Mouse (Mus musculus): ENCODE data around the gene Rabep1. TPM values are rescaled to one million over a fixed set of nuclear protein-coding genes. Genes with fewer than 3 reads are reported as not detected.
"Not testable (repeated sequence)": the region's sequence is repeated elsewhere in the genome, so short reads cannot be mapped to it uniquely, and the experiment has no call there.

Rabep1 gene
- polyA plus RNA-seq, 1 experiment from 2014 or later: 18.5 TPM

GRCm38 (mm10) chr11:70860371-70860770 lies 15.8 kb downstream of the Rabep1 start:
- DNase-seq: no peak
- Histone ChIP-seq H3K27ac (ENCODE audit: low read depth) (no peak overlapping the region), H3K27me3 (ENCODE audit: insufficient read depth, low read length) (no peaks in the 10 kb centered on the region), H3K9me3 (ENCODE audit: low read length) (no peaks in the 10 kb centered on the region), H3K4me1 (ENCODE audit: insufficient read depth) (0 out of 2 replicates have a peak, but pooled peaks cover 4% of the 10 kb centered on the region), H3K9ac (replicated peaks) (no peak overlapping the region), H3K36me3 (replicated peaks; ENCODE audit: insufficient read depth, low read length) (no peaks in the 10 kb centered on the region), H3K4me2 (ENCODE audit: low read depth, low read length) (no peak overlapping the region), H3K4me3 (ENCODE audit: low read depth, low read length) (no peak overlapping the region)
- whole genome bisulfite sequencing (ENCODE audit: insufficient replicate concordance): 88% methylated on average over 1 of the region's 1 CpGs
- TF ChIP-seq CTCF (IDR thresholded peaks at IDR 0.05; ENCODE audit: low read depth) (no peak), EP300 (IDR thresholded peaks at IDR 0.05; ENCODE audit: low read depth) (no peak)
- ATAC-seq: no peak

- WGBS (ENCODE audit: insufficient replicate concordance): 42% methylated on average over 2 of the region's 2 CpGs
- H3K27me3 ChIP-seq (ENCODE audit: insufficient read depth, low read length); DNase-seq; H3K4me1 ChIP-seq (ENCODE audit: insufficient read depth); H3K4me3 ChIP-seq (ENCODE audit: low read depth, low read length); ATAC-seq; H3K36me3 ChIP-seq (replicated peaks; ENCODE audit: insufficient read depth, low read length); H3K9ac ChIP-seq (replicated peaks); H3K4me2 ChIP-seq (ENCODE audit: low read depth, low read length); H3K27ac ChIP-seq (ENCODE audit: low read depth); H3K9me3 ChIP-seq (ENCODE audit: low read length): not testable (repeated sequence)
- TF ChIP-seq EP300 (IDR thresholded peaks at IDR 0.05; ENCODE audit: low read depth): peak; percentile 38; the same call in 1 of the 2 replicates
Observed at GRCm38 (mm10) chr11:70863204-70863603, 18.6 kb downstream of the Rabep1 start.

GRCm38 (mm10) chr11:70865223-70865622 lies 20.6 kb downstream of the Rabep1 start:
- ATAC-seq (no peak), DNase-seq (no peak)
- H3K4me2 ChIP-seq (ENCODE audit: low read depth, low read length): no peak overlapping the region
- H3K9me3 ChIP-seq (ENCODE audit: low read length): no peaks in the 10 kb centered on the region
- H3K4me3 ChIP-seq (ENCODE audit: low read depth, low read length): no peak overlapping the region
- no peak overlapping the region for H3K27ac ChIP-seq (ENCODE audit: low read depth)
- TF ChIP-seq EP300 (IDR thresholded peaks at IDR 0.05; ENCODE audit: low read depth) (no peak), CTCF (IDR thresholded peaks at IDR 0.05; ENCODE audit: low read depth) (no peak)
- no peak overlapping the region for H3K9ac ChIP-seq (replicated peaks)
- peaks cover 11% of the 10 kb centered on the region; the same call in 1 of the 2 replicates for H3K4me1 ChIP-seq (ENCODE audit: insufficient read depth)
- 89% methylated on average over 2 of the region's 2 CpGs for WGBS (ENCODE audit: insufficient replicate concordance)
- no peaks in the 10 kb centered on the region for H3K27me3 ChIP-seq (ENCODE audit: insufficient read depth, low read length)
- no peaks in the 10 kb centered on the region for H3K36me3 ChIP-seq (replicated peaks; ENCODE audit: insufficient read depth, low read length)

GRCm38 (mm10) chr11:70869263-70869662 lies 24.7 kb downstream of the Rabep1 start:
- Histone ChIP-seq H3K27ac (ENCODE audit: low read depth) (no peak overlapping the region), H3K36me3 (replicated peaks; ENCODE audit: insufficient read depth, low read length) (no peaks in the 10 kb centered on the region), H3K4me3 (ENCODE audit: low read depth, low read length) (no peak overlapping the region), H3K9ac (replicated peaks) (no peak overlapping the region), H3K4me1 (ENCODE audit: insufficient read depth) (peaks cover 21% of the 10 kb centered on the region), H3K27me3 (ENCODE audit: insufficient read depth, low read length) (no peaks in the 10 kb centered on the region), H3K9me3 (ENCODE audit: low read length) (no peaks in the 10 kb centered on the region), H3K4me2 (ENCODE audit: low read depth, low read length) (no peak overlapping the region)
- DNase-seq (no peak), ATAC-seq (no peak)
- WGBS (ENCODE audit: insufficient replicate concordance): 90% methylated on average over 3 of the region's 3 CpGs
- TF ChIP-seq CTCF (IDR thresholded peaks at IDR 0.05; ENCODE audit: low read depth): no peak

GRCm38 (mm10) chr11:70869811-70870210 lies 25.2 kb downstream of the Rabep1 start:
- H3K27me3 ChIP-seq (ENCODE audit: insufficient read depth, low read length): no peaks in the 10 kb centered on the region
- H3K9ac ChIP-seq (replicated peaks): no peak overlapping the region
- peaks cover 21% of the 10 kb centered on the region for H3K4me1 ChIP-seq (ENCODE audit: insufficient read depth)
- no peak for DNase-seq
- no peak overlapping the region for H3K4me3 ChIP-seq (ENCODE audit: low read depth, low read length)
- H3K9me3 ChIP-seq (ENCODE audit: low read length): no peaks in the 10 kb centered on the region
- 79% methylated on average over 2 of the region's 2 CpGs for WGBS (ENCODE audit: insufficient replicate concordance)
- no peak for ATAC-seq
- H3K4me2 ChIP-seq (ENCODE audit: low read depth, low read length): no peak overlapping the region
- TF ChIP-seq EP300 (IDR thresholded peaks at IDR 0.05; ENCODE audit: low read depth): no peak
- no peak for TF ChIP-seq CTCF (IDR thresholded peaks at IDR 0.05; ENCODE audit: low read depth)
- no peaks in the 10 kb centered on the region for H3K36me3 ChIP-seq (replicated peaks; ENCODE audit: insufficient read depth, low read length)
- no peak overlapping the region for H3K27ac ChIP-seq (ENCODE audit: low read depth)

GRCm38 (mm10) chr11:70870407-70870806 lies 25.8 kb downstream of the Rabep1 start:
- H3K27me3 ChIP-seq (ENCODE audit: insufficient read depth, low read length): no peaks in the 10 kb centered on the region
- no peak overlapping the region for H3K27ac ChIP-seq (ENCODE audit: low read depth)
- H3K9ac ChIP-seq (replicated peaks): no peak overlapping the region
- H3K4me1 ChIP-seq (ENCODE audit: insufficient read depth): peaks cover 20% of the 10 kb centered on the region
- WGBS (ENCODE audit: insufficient replicate concordance): 65% methylated on average over 1 of the region's 1 CpGs
- ATAC-seq (no peak), DNase-seq (no peak)
- H3K4me2 ChIP-seq (ENCODE audit: low read depth, low read length): no peak overlapping the region
- no peaks in the 10 kb centered on the region for H3K36me3 ChIP-seq (replicated peaks; ENCODE audit: insufficient read depth, low read length)
- H3K9me3 ChIP-seq (ENCODE audit: low read length): no peaks in the 10 kb centered on the region
- TF ChIP-seq CTCF (IDR thresholded peaks at IDR 0.05; ENCODE audit: low read depth) (no peak), EP300 (IDR thresholded peaks at IDR 0.05; ENCODE audit: low read depth) (no peak)
- no peak overlapping the region for H3K4me3 ChIP-seq (ENCODE audit: low read depth, low read length)

- no peak overlapping the region for H3K27ac ChIP-seq (ENCODE audit: low read depth)
- 66% methylated on average over 1 of the region's 1 CpGs for WGBS (ENCODE audit: insufficient replicate concordance)
- H3K4me3 ChIP-seq (ENCODE audit: low read depth, low read length): no peak overlapping the region
Observed at GRCm38 (mm10) chr11:70871110-70871509, 26.5 kb downstream of the Rabep1 start.

More at GRCm38 (mm10) chr11:70871110-70871509, 26.5 kb downstream of the Rabep1 start:
- TF ChIP-seq EP300 (IDR thresholded peaks at IDR 0.05; ENCODE audit: low read depth) (no peak), CTCF (IDR thresholded peaks at IDR 0.05; ENCODE audit: low read depth) (no peak)
- Histone ChIP-seq H3K36me3 (replicated peaks; ENCODE audit: insufficient read depth, low read length) (no peaks in the 10 kb centered on the region), H3K9me3 (ENCODE audit: low read length) (no peaks in the 10 kb centered on the region), H3K4me1 (ENCODE audit: insufficient read depth) (peaks cover 18% of the 10 kb centered on the region), H3K27me3 (ENCODE audit: insufficient read depth, low read length) (no peaks in the 10 kb centered on the region), H3K4me2 (ENCODE audit: low read depth, low read length) (no peak overlapping the region), H3K9ac (replicated peaks) (no peak overlapping the region)
- ATAC-seq (no peak), DNase-seq (no peak)
